Mouse (Mus musculus) liver, embryonic 14.5 days (tissue): ENCODE results near the gene Sox4. TPM values are rescaled to one million over a fixed set of nuclear protein-coding genes. Genes with fewer than 3 reads are reported as not detected.

ENCODE experiments used
- ATAC-seq: fragments of 200-750 bp; cut with Nextera tagmentation; 2 replicates; pipeline ENCODE4 v1.8.0; 2017; ENCODE audit warnings: moderate number of reproducible peaks, mild to moderate bottlenecking, moderate library complexity; ENCODE audit not compliant: insufficient read depth
- DNase-seq, 3 experiments: peaks; one replicate each; pipeline ENCODE4 v3.0.0-alpha.2; 2012 to 2013; ENCODE audit warnings: low read depth in 3 of 3, low spot score in 3 of 3
- H3K27ac ChIP-seq: fragments of 300-500 bp; sonication (generic); 2 replicates; pipeline ENCODE4 v1.5.1; 2014; ENCODE audit warnings: moderate library complexity, mild to moderate bottlenecking, control low read depth, inconsistent platforms
- H3K27me3 ChIP-seq: fragments of 300-500 bp; sonication (generic); 2 replicates; pipeline ENCODE4 v1.6.1; 2014; ENCODE audit warnings: mild to moderate bottlenecking, low read length, moderate library complexity; ENCODE audit not compliant: control insufficient read depth, insufficient read depth
- H3K36me3 ChIP-seq: fragments of 300-500 bp; sonication (generic); replicated peaks from 2 replicates; pipeline ENCODE4 v1.6.1; 2014; ENCODE audit warnings: low read depth; ENCODE audit not compliant: control insufficient read depth, insufficient read depth
- H3K4me1 ChIP-seq, 2 experiments: fragments of 200-500 bp in 1 of 2; fragments of 300-500 bp in 1 of 2; sonication (generic) in 1 of 2; replicated peaks; 2 replicates each; pipeline ENCODE4 v1.6.1; 2012 to 2014; ENCODE audit warnings: antibody characterized with exemption in 1 of 2, inconsistent platforms in 1 of 2, low read length in 1 of 2; ENCODE audit not compliant: control insufficient read depth in 2 of 2, insufficient read depth in 2 of 2
- H3K4me2 ChIP-seq: fragments of 300-500 bp; sonication (generic); 2 replicates; pipeline ENCODE4 v1.6.1; 2014; ENCODE audit warnings: low read depth, mild to moderate bottlenecking, control low read depth, moderate library complexity
- H3K4me3 ChIP-seq, 2 experiments: fragments of 200-500 bp in 1 of 2; fragments of 300-500 bp in 1 of 2; sonication (generic) in 1 of 2; 2 replicates each; pipeline ENCODE4 v1.5.1; 2012 to 2014; ENCODE audit warnings: low read depth in 2 of 2, low read length in 2 of 2, mild to moderate bottlenecking in 2 of 2, control low read depth in 1 of 2, inconsistent platforms in 1 of 2, moderate library complexity in 1 of 2; ENCODE audit not compliant: insufficient read depth in 1 of 2
- H3K9ac ChIP-seq: fragments of 300-500 bp; sonication (generic); replicated peaks from 2 replicates; pipeline ENCODE4 v1.6.1; 2014; ENCODE audit warnings: mild to moderate bottlenecking, control low read depth, moderate library complexity
- H3K9me3 ChIP-seq: fragments of 300-500 bp; sonication (generic); 2 replicates; pipeline ENCODE4 v1.6.1; 2016; ENCODE audit warnings: low read length, mixed read lengths; ENCODE audit not compliant: control insufficient read depth
- CTCF ChIP-seq: IDR thresholded peaks from 2 replicates; pipeline ENCODE4 v1.5.1; 2016; ENCODE audit warnings: antibody characterized with exemption, low read depth, control low read depth
- EP300 ChIP-seq: IDR thresholded peaks from 2 replicates; pipeline ENCODE4 v1.6.1; 2016; ENCODE audit warnings: antibody characterized with exemption, low read depth
- WGBS: fragments of 180-500 bp; shearing (Covaris S2); extraction: QIAGEN DNeasy Blood & Tissue Kit; methylation state at CpG from one replicate; pipeline ENCODE4 v1.1.7; 2014; ENCODE audit not compliant: insufficient replicate concordance; 5-methylcytosine and 5-hydroxymethylcytosine counted together
- polyA plus RNA-seq, 2 experiments: library from polyadenylated mRNA; depleted of rRNA in 1 of 2; stranded (reverse) in 1 of 2; unstranded in 1 of 2; fragments of >200 nt; fragmentation: Nextera tagmentation in 1 of 2; extraction: Ambion mirVana in 1 of 2; gene quantifications; 2 replicates each; pipeline versions ENCODE4 v1.2.1 to v1.2.3; 2012 to 2014

Gene Sox4
- polyA plus RNA-seq, 2 experiments: 1.8 to 2.0 TPM

DNA sequence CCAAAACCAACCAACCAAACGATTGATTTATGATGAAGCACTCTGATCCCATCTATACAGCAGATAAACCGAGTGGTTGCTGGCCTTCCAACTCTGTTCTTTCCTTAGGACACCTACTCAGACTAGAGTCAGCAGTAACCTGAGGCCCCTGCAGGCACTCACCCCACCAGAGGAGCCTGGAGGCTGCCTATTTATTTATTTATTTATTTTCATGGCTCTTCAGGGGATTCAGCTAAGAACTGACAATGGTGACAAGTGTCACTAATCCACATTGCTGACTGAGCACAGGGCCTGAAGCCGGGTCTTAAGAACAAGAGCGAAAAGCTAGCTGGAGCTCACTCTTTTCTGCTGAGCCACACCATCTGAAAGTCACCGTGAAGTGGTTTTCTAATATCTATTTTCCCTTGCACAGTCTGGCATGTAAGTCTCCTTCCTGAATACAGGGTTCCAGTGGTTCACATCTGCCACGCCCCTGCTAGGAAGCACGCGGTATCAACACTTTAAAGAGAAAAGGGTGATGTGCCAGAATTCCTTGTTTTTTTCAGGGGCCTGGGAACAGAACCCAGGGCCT, 6.9 kb downstream of the Sox4 start:
- Histone ChIP-seq H3K36me3 (no peaks in the 10 kb centered on the region), H3K27ac (no peak overlapping the region), H3K9ac (no peak overlapping the region), H3K4me1 (peaks cover 0 to 10% of the 10 kb centered on the region in 2 experiments; a peak in 1 of 4 replicates), H3K4me3 (no peak overlapping the region), H3K27me3 (peaks cover 19% of the 10 kb centered on the region), H3K4me2 (no peak overlapping the region), H3K9me3 (no peaks in the 10 kb centered on the region)
- DNase-seq (no peak), ATAC-seq (no peak)
- WGBS: 38% methylated on average over 8 of the region's 8 CpGs
- TF ChIP-seq CTCF: no peak
- no peak for TF ChIP-seq EP300

DNA sequence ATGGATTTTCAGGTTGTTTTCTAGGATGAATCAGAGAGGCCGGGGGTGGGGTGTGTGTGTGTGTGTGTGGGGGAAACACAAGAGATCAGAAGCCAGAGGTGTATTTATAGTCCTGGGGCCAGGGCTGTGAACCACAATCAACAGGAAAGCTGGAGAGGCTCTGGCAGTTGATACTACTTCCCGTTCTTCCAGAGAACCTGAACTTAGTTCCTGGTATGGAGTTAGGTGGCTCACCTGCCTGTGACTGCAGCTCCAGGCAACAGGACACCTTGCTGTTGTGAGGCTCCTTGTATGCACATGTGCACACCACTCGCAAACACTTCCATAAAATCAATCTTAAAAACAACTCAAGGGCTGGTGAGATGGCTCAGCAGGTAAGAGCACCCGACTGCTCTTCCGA, 7.8 kb downstream of the Sox4 start:
- H3K36me3 ChIP-seq: no peaks in the 10 kb centered on the region
- TF ChIP-seq EP300 (no peak), CTCF (no peak)
- WGBS: 55% methylated on average over 5 of the region's 5 CpGs
- peaks cover 0 to 10% of the 10 kb centered on the region in 2 experiments; a peak in 1 of 4 replicates for H3K4me1 ChIP-seq
- H3K9me3 ChIP-seq: no peaks in the 10 kb centered on the region
- peaks cover 9% of the 10 kb centered on the region for H3K27me3 ChIP-seq
- no peak overlapping the region for H3K27ac ChIP-seq
- ATAC-seq (no peak), DNase-seq (no peak)
- H3K4me3 ChIP-seq: no peak overlapping the region
- H3K4me2 ChIP-seq: no peak overlapping the region
- H3K9ac ChIP-seq: no peak overlapping the region

DNA sequence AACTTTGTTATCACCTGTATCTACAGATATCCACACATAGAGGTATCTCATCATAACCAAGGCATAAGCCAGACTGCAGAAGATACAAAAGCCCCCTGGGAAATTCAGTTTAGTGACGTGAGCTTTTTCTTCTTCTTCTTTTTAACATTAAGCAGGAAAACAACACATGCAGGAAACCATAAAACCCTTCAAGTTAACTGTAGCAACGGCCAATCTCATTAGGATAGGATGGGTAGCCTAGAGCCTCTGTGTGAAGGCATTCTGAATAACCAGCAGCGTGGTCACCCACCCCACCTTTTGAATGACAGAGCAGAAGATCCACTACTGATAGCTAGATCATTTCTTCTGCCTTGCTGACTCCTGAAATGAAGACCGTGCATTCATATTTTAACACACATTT, 10.6 kb downstream of the Sox4 start:
- Histone ChIP-seq H3K4me2 (no peak overlapping the region), H3K4me3 (no peak overlapping the region), H3K9me3 (no peaks in the 10 kb centered on the region), H3K4me1 (0 out of 4 replicates have a peak, but pooled peaks cover 0 to 4% of the 10 kb centered on the region in 2 experiments), H3K9ac (no peak overlapping the region), H3K36me3 (no peaks in the 10 kb centered on the region), H3K27ac (no peak overlapping the region), H3K27me3 (no peaks in the 10 kb centered on the region)
- no peak for ATAC-seq
- WGBS: 14% methylated on average over 4 of the region's 4 CpGs
- DNase-seq: no peak
- TF ChIP-seq CTCF (no peak), EP300 (no peak)

DNA sequence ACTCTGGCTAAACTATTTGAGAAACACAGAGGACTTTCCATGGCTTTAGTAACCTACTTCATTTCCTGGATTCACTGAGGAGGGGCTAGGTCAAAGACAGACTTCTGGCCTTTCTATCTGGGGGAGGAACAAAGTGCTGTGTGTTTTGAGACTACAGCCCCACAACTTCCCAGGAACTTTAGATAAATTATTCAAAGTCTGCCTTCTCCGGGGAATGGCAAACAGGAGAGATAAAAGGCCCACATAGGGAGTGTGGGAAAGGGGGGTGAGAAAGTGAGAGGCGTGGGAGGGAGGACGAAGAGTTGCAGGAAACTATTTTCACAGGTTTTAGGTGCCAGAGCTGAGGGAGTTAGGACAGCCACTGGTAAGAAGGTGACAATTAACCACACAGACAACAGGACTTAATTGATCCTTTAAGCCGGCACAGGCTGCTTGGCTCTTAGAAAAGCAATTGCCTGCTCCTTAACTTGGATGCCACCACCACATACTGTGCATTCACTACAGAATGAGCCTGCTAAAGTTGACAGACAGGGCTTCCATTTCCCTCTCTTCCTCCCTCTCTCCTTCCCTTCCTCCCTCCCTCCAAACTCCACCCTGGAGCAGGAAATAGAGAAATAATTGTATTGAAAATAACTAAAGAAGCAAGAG, 11.4 kb downstream of the Sox4 start:
- H3K36me3 ChIP-seq: no peaks in the 10 kb centered on the region
- ATAC-seq (no peak), DNase-seq (no peak)
- TF ChIP-seq CTCF (no peak), EP300 (no peak)
- H3K4me1 ChIP-seq: 0 out of 4 replicates have a peak, but pooled peaks cover 0 to 4% of the 10 kb centered on the region in 2 experiments
- no peak overlapping the region for H3K27ac ChIP-seq
- H3K27me3 ChIP-seq: no peaks in the 10 kb centered on the region
- WGBS: 36% methylated on average over 4 of the region's 4 CpGs
- H3K4me2 ChIP-seq: no peak overlapping the region
- no peaks in the 10 kb centered on the region for H3K9me3 ChIP-seq
- H3K4me3 ChIP-seq: no peak overlapping the region
- H3K9ac ChIP-seq: no peak overlapping the region

DNA sequence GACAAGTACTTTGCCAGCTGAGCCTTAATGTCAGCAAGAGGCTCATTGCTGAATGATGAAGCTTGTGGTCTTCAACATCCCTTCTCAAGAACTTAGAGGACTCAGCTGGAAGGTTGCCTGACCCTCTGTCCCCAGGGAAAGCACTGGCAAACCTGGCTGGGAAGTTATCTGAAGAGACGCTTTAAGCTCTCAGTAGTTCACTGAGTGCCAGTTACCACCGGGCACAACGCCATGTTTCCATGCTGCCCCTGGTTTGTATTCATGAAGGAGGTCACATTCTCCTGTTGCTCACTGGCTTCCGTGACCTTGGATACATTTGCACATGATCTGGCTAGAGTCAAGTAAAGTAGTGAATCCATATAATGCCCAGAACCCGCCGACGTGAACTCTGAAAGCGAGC, 20.1 kb downstream of the Sox4 start:
- Histone ChIP-seq H3K27ac (no peak overlapping the region), H3K4me2 (no peak overlapping the region), H3K9ac (no peak overlapping the region), H3K4me1 (no peaks in the 10 kb centered on the region), H3K36me3 (no peaks in the 10 kb centered on the region), H3K4me3 (no peak overlapping the region), H3K9me3 (no peaks in the 10 kb centered on the region), H3K27me3 (no peaks in the 10 kb centered on the region)
- 68% methylated on average over 8 of the region's 8 CpGs for WGBS
- ATAC-seq (no peak), DNase-seq (no peak)
- TF ChIP-seq CTCF (no peak), EP300 (no peak)
